Mouse (Mus musculus): Measurements from ENCODE around the gene Slit1. TPM values are rescaled to one million over a fixed set of nuclear protein-coding genes. Genes with fewer than 3 reads are reported as not detected.

Gene Slit1
- 0.07 TPM in 1 of 2 replicates, not detected in the other for polyA plus RNA-seq (2012; ENCODE audit: low replicate concordance)

GRCm38 (mm10) chr19:41743396-41743795 is at the start of gene Slit1:
Gene Slit1, minus strand, starts transcription at chr19:41743665.

GRCm38 (mm10) chr19:41581706-41582420 is 161.6 kb downstream of the Slit1 start, which contains the start of gene Gm340:
Gene Gm340, plus strand, starts transcription at chr19:41582370.

Other genes starting within 250 kb of the Slit1 start
- gene Gm340, start 161.3 kb downstream of the Slit1 start, polyA plus RNA-seq (2012; ENCODE audit: low replicate concordance): 0.44 and 1.1 TPM in 2 replicates
- 2.7 and 3.8 TPM in 2 replicates for gene Arhgap19, start 58.4 kb upstream of the Slit1 start, polyA plus RNA-seq (2012; ENCODE audit: low replicate concordance)
- 54.1 and 63.1 TPM in 2 replicates for gene Frat1, start 86.3 kb upstream of the Slit1 start, polyA plus RNA-seq (2012; ENCODE audit: low replicate concordance)
- 22.1 and 29.2 TPM in 2 replicates for gene Frat2, start 104.5 kb upstream of the Slit1 start, polyA plus RNA-seq (2012; ENCODE audit: low replicate concordance)
- gene Rrp12, start 152.5 kb upstream of the Slit1 start, polyA plus RNA-seq (2012; ENCODE audit: low replicate concordance): 14.9 and 24.9 TPM in 2 replicates
- gene Pgam1, start 168.3 kb upstream of the Slit1 start, polyA plus RNA-seq (2012; ENCODE audit: low replicate concordance): 45.6 and 62.6 TPM in 2 replicates
- 5.5 and 21.0 TPM in 2 replicates for gene Exosc1, start 189.8 kb upstream of the Slit1 start, polyA plus RNA-seq (2012; ENCODE audit: low replicate concordance)
- gene Zdhhc16, start 189.8 kb upstream of the Slit1 start, polyA plus RNA-seq (2012; ENCODE audit: low replicate concordance): 20.4 and 33.6 TPM in 2 replicates
- 5.1 and 29.0 TPM in 2 replicates for gene Mms19, start 237.5 kb upstream of the Slit1 start, polyA plus RNA-seq (2012; ENCODE audit: low replicate concordance)
- 6.3 and 8.7 TPM in 2 replicates for gene Ubtd1, start 238.1 kb upstream of the Slit1 start, polyA plus RNA-seq (2012; ENCODE audit: low replicate concordance)